13 mouse cellular contexts compared by ENCODE assay signal in genomic region chr5:66079358-66080179, GRCm38 (mm10).
A peak's percentile ranks its signal among the peaks of the same experiment; 100 is the strongest.
DNase-seq lines count a peak whose midpoint lies in the region; ATAC-seq and TF ChIP-seq lines count a peak whose summit lies in the region.
"Had no signal": no experiment of that assay in that cellular context is flagged by ENCODE, and none has a peak within 500 bp of the region (broad histone marks: within the 10 kb centered on the region; RNA-seq: fewer than 3 reads in every experiment).

No protein-coding gene starts in this region.

- no peak for ATAC-seq in lung, postnatal 0 days
- ATAC-seq in intestine, embryonic 16.5 days: 0 out of 2 replicates have a peak, but pooled peaks have one; percentile 13
- no peak for ATAC-seq in liver, embryonic 12.5 days
- ATAC-seq in stomach, embryonic 16.5 days (ENCODE audit: insufficient read depth, low FRiP score): no peak
- ATAC-seq: forebrain, embryonic 14.5 days had no signal

- TF ChIP-seq EP300 in lung, postnatal 0 days (IDR thresholded peaks at IDR 0.05): no peak

- TF ChIP-seq CTCF in lung, postnatal 0 days (IDR thresholded peaks at IDR 0.05): no peak

- H3K9me3 ChIP-seq in lung, postnatal 0 days (ENCODE audit: low read length): no peaks in the 10 kb centered on the region
- no peaks in the 10 kb centered on the region for H3K9me3 ChIP-seq in intestine, embryonic 16.5 days (ENCODE audit: control insufficient read depth, low read length)
- no peaks in the 10 kb centered on the region for H3K9me3 ChIP-seq in liver, embryonic 12.5 days (replicated peaks)
- no peaks in the 10 kb centered on the region for H3K9me3 ChIP-seq in stomach, embryonic 16.5 days (replicated peaks; ENCODE audit: control insufficient read depth, low read length)
- H3K9me3 ChIP-seq: heart, embryonic 13.5 days; hindbrain, embryonic 10.5 days had no signal

- no peak overlapping the region for H3K9ac ChIP-seq in lung, postnatal 0 days (replicated peaks; ENCODE audit: low read depth)
- H3K9ac ChIP-seq in intestine, embryonic 16.5 days (ENCODE audit: low read depth, low read length): peak overlapping the region; percentile 57
- no peak overlapping the region for H3K9ac ChIP-seq in liver, embryonic 12.5 days
- peak overlapping the region; percentile 24 for H3K9ac ChIP-seq in stomach, embryonic 16.5 days (ENCODE audit: low read length)
- H3K9ac ChIP-seq: heart, embryonic 13.5 days had no signal

- peak overlapping the region; percentile 35 for H3K4me2 ChIP-seq in lung, postnatal 0 days (replicated peaks; ENCODE audit: low read depth, low read length)
- H3K4me2 ChIP-seq in intestine, embryonic 16.5 days (ENCODE audit: low read depth, low read length): peak overlapping the region; percentile 50
- peak overlapping the region; percentile 29 for H3K4me2 ChIP-seq in liver, embryonic 12.5 days
- H3K4me2 ChIP-seq in stomach, embryonic 16.5 days (ENCODE audit: low read depth, low read length): peak overlapping the region; percentile 50
- H3K4me2 ChIP-seq: heart, embryonic 13.5 days had no signal

- H3K27me3 ChIP-seq in lung, postnatal 0 days (replicated peaks; ENCODE audit: insufficient read depth, low read length): no peaks in the 10 kb centered on the region
- no peaks in the 10 kb centered on the region for H3K27me3 ChIP-seq in intestine, embryonic 16.5 days (replicated peaks; ENCODE audit: control insufficient read depth, insufficient read depth, low read length)
- H3K27me3 ChIP-seq in liver, embryonic 12.5 days (replicated peaks): no peaks in the 10 kb centered on the region
- no peaks in the 10 kb centered on the region for H3K27me3 ChIP-seq in stomach, embryonic 16.5 days (ENCODE audit: control insufficient read depth, insufficient read depth, low read length)
- H3K27me3 ChIP-seq: heart, embryonic 13.5 days; Patski had no signal

- no peak overlapping the region for H3K4me3 ChIP-seq in lung, postnatal 0 days (ENCODE audit: low read depth, low read length)
- H3K4me3 ChIP-seq in intestine, embryonic 16.5 days (ENCODE audit: low read length): peak overlapping the region; percentile 52
- no peak overlapping the region for H3K4me3 ChIP-seq in liver, embryonic 12.5 days
- H3K4me3 ChIP-seq in stomach, embryonic 16.5 days (replicated peaks; ENCODE audit: low read length): peak overlapping the region; percentile 51
- H3K4me3 ChIP-seq: heart, embryonic 13.5 days; hindbrain, embryonic 10.5 days had no signal

- 59% methylated on average over 9 of the region's 9 CpGs for WGBS in lung, postnatal 0 days
- 65% methylated on average over 9 of the region's 9 CpGs for WGBS in intestine, embryonic 16.5 days
- WGBS in liver, embryonic 12.5 days (ENCODE audit: insufficient replicate concordance): 58% methylated on average over 9 of the region's 9 CpGs
- 61% methylated on average over 9 of the region's 9 CpGs for WGBS in stomach, embryonic 16.5 days

- DNase-seq in lung, postnatal 0 days (ENCODE audit: low spot score): no peak
- DNase-seq in lung, postnatal 4 days: no peak
- DNase-seq in layer of hippocampus, adult 8-10 months (ENCODE audit: low spot score in 2 of 2): no peak
- no peak for DNase-seq in layer of hippocampus, adult 18-20 months (ENCODE audit: low spot score in 2 of 2)
- DNase-seq in cerebellum, adult 9-10 months: no peak
- DNase-seq: gastrocnemius, postnatal 14 days had no signal

- no peaks in the 10 kb centered on the region for H3K36me3 ChIP-seq in lung, postnatal 0 days (ENCODE audit: insufficient read depth, low read length)
- no peaks in the 10 kb centered on the region for H3K36me3 ChIP-seq in intestine, embryonic 16.5 days (ENCODE audit: control insufficient read depth, insufficient read depth, low read length)
- no peaks in the 10 kb centered on the region for H3K36me3 ChIP-seq in liver, embryonic 12.5 days
- no peaks in the 10 kb centered on the region for H3K36me3 ChIP-seq in stomach, embryonic 16.5 days (ENCODE audit: control insufficient read depth, insufficient read depth, low read length)
- H3K36me3 ChIP-seq: heart, embryonic 13.5 days; hindbrain, embryonic 10.5 days had no signal

- H3K27ac ChIP-seq in lung, postnatal 0 days (ENCODE audit: low read length): peak overlapping the region; percentile 47; the same call in 1 of the 2 replicates
- peak overlapping the region; percentile 96 for H3K27ac ChIP-seq in intestine, embryonic 16.5 days (ENCODE audit: low read length)
- H3K27ac ChIP-seq in liver, embryonic 12.5 days: peak overlapping the region; percentile 27; the same call in 1 of the 2 replicates
- peak overlapping the region; percentile 98 for H3K27ac ChIP-seq in stomach, embryonic 16.5 days (ENCODE audit: low read length)
- H3K27ac ChIP-seq: heart, embryonic 13.5 days; hindbrain, embryonic 10.5 days had no signal

- H3K4me1 ChIP-seq in lung, postnatal 0 days (ENCODE audit: insufficient read depth, low read depth, low read length): no peaks in the 10 kb centered on the region
- peaks cover 7% of the 10 kb centered on the region; the same call in 1 of the 2 replicates for H3K4me1 ChIP-seq in intestine, embryonic 16.5 days (ENCODE audit: control insufficient read depth, insufficient read depth, low read length)
- H3K4me1 ChIP-seq in liver, embryonic 12.5 days: peaks cover 24% of the 10 kb centered on the region
- peaks cover 20% of the 10 kb centered on the region for H3K4me1 ChIP-seq in stomach, embryonic 16.5 days (ENCODE audit: control insufficient read depth, insufficient read depth, low read length)

Comparison
In these comparisons a context has a peak if more than half of its experiments do, and no peak if none do; other contexts are left out.
1. H3K27ac ChIP-seq: peak in every context shown above with its lines; median percentile 98 in stomach, embryonic 16.5 days; 96 in intestine, embryonic 16.5 days; 47 in lung, postnatal 0 days; 27 in liver, embryonic 12.5 days.
2. H3K4me3 ChIP-seq: peak in intestine, embryonic 16.5 days (single experiment) and stomach, embryonic 16.5 days (single experiment); none in lung, postnatal 0 days (single experiment) and liver, embryonic 12.5 days (single experiment).
3. H3K9ac ChIP-seq: peak in intestine, embryonic 16.5 days (single experiment) and stomach, embryonic 16.5 days (single experiment); none in lung, postnatal 0 days (single experiment) and liver, embryonic 12.5 days (single experiment).
4. Peak in every context shown above with its lines, with median percentiles within 50 percentile points of each other: H3K4me2 ChIP-seq.